Mouse (Mus musculus): ENCODE data around the gene Sptssb.

Gene Sptssb

DNA sequence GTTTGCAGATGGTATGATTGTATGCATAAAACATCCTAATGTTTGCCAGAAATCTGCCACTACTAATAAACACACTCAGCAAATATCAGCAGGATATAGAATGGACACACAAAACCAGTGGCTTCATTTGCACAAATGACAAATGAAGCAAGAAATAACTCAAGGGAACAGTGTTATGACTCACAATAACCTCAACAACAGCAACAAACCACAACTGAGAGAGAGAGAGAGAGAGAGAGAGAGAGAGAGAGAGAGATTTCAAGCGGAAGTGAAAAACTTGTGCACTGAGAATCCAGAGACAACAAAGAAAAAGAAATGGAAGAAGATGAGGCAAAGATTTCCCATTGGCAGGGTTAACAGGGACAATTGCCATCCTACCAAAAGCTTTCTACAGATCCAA is 35.2 kb downstream of the Sptssb start:
- DNase-seq, result no peak

DNA sequence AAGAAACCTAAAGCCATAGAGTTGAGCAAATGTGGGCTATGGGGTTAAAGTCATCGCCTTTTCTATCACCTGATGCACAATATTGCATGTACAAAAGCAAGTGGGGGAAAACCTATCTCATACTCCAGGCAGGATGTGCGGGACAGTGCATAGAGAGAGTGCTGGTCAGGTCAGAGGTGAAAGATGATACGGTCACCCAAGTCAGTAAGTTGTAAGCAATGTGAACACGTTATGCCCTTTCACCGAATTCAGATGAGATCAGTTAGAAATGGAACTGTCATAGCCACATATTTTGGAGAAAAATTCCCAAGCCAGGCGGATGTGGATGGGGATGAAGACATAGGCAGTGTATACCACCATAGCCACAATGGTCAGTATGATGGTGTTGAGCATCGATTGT is 39.1 kb downstream of the Sptssb start:
- no peak for DNase-seq

- DNase-seq, result no peak
Measured at GRCm38 (mm10) chr3:69819851-69820200, 39.9 kb downstream of the Sptssb start.

GRCm38 (mm10) chr3:69819146-69819850 is 40.4 kb downstream of the Sptssb start:
- no peak for DNase-seq

DNA sequence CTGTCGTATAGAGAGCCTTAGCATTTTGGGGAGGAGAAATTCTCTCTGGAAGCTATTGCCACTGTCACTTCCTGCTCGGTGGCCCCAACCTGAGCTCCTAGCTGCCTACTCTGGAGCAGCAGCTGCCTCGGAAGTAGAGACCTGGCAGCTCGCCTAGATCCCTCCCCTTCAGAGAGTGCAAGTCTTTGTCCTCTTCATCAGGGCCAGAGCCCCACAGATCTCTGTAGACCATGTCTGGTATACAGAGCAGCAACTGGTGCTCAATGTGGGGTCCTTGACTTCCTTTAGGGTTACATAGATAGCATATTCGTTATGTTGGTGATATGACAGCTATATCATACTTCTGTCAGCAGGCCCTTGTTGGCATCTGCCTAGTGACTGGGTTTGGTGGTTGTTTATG is 41.3 kb downstream of the Sptssb start:
- no peak for DNase-seq

- DNase-seq, result no peak
Measured at GRCm38 (mm10) chr3:69816547-69816946, 43.2 kb downstream of the Sptssb start.

DNA sequence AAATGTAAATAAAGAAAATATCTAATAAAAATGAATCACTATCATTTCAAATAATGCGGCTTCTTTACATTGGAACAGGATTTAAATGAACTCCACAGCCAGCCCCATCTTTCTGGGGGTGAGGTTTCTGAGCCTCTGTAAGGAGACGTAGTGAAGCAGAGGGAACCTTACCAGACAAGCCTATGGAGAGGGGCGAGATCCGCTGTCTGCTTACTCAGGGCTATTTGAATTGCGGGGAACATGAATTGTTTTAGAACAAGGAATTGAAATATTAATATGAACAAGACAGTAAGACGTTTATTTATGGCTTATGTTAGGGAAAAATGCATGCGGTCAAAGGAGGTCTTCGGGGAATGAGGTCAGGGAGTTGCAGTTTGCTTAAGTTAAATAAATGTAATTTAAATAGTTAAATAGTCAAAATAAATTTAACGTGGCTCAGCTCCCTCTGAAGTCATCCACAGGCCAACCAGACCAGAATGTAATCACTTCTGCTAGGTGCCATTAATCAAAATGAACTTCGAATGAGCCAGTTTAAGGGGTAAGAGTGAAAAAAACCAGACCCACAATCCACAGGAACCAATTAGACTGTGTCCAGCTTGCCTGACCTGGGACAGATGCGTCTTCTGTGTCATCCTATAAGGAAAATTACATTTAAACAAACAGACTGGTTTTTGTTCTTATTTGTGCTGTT is 46.6 kb downstream of the Sptssb start:
- no peak for DNase-seq

- no peak for DNase-seq
Measured at GRCm38 (mm10) chr3:69812442-69812841, 47.3 kb downstream of the Sptssb start.

- no peak for DNase-seq
Measured at GRCm38 (mm10) chr3:69808479-69808878, 51.3 kb downstream of the Sptssb start.

DNA sequence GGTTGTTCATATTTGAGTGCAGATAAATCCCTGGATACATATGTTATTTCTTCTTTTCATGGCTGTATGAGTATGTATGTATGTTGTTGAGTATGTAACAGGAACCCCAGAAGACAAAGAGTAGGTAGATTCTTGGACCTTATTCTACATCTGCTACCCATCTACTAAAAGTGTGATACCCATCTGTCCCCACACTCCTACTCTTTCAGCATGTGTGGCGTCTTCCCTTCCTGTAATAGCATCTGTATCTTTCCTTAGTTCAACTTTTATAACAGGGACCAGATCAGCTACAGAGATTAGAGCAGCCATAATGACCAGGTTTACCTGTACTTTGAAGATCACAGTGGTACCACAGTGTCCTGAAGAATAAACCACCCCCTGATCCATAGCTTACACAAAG is 56.6 kb downstream of the Sptssb start:
- no peak for DNase-seq

DNA sequence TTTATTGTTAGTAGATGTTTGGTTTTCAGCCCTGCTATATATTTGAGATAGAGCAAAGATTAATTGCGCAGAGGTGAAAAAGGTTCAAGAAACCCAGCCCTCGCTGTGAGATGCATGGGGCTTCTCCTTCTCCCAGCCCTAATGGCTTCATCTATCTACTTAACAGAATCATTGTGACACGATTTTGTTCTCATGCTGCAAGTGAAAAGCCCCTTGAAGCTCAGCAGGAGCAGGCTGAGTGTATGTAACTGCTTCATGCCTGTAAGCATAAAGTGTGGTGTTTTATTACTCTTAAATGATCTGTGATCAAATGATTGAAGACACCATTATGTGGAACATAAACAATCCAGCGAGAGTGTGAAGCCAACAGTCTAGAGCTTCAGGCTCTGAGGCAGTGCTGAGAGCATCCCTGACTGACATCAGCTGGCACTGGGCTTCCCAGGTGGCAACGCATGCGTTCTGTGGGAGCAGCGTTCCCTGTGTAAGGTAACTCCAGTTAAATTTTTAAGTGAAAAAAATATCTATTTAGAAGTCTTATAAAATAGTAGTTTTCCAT is 58.8 kb downstream of the Sptssb start:
- DNase-seq, result no peak

GRCm38 (mm10) chr3:69799096-69799495 is 60.6 kb downstream of the Sptssb start:
- DNase-seq, result no peak

- no peak for DNase-seq
Measured at GRCm38 (mm10) chr3:69797969-69798368, 61.8 kb downstream of the Sptssb start.

DNA sequence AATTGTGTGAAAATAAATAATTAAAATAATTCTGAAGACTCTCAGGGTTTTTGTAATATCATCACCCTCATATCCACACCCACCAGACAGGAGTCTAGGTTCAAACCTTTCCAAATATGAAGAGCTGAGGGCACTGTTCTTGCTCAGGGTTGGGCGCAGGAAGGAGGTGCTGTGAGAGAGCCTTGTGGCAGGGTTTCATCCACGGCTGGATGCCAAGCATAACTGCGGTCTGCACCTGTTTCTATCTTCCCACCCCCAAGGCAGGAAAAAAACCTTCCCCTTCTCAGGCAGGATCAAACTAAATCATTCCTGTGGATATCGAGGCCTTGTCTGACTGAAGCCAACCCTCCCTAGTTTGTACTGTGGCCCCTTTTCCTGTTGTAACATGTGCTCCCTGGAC is 62.2 kb downstream of the Sptssb start:
- DNase-seq, result no peak

GRCm38 (mm10) chr3:69792823-69793417 is 66.8 kb downstream of the Sptssb start:
- no peak for DNase-seq

DNA sequence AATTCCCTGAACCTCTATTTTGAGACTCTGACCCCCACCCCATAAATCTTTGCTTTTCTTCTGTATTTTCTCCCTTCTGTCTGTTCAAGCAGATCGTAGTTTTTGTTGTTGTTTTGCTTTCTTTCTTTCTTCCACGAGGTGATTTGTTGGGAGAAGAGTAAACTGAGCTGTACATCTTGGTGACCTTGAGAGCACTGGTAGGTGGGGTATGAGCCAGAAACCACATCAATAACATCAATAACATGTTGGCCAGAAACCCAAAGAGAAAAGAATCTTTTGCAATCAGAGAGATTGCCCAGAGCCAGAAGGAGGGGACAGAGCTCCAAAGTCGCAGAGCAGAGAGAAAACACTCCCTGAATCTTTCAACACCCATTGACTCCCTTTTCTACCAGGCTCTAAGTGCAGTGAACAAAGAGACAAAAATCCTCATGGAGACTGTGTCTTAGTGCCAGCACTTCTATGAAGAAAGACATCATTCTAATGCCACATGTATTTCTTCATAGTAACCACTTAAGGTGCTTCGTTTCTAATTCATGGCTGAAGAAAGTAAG is 80.4 kb downstream of the Sptssb start:
- DNase-seq, result no peak

DNA sequence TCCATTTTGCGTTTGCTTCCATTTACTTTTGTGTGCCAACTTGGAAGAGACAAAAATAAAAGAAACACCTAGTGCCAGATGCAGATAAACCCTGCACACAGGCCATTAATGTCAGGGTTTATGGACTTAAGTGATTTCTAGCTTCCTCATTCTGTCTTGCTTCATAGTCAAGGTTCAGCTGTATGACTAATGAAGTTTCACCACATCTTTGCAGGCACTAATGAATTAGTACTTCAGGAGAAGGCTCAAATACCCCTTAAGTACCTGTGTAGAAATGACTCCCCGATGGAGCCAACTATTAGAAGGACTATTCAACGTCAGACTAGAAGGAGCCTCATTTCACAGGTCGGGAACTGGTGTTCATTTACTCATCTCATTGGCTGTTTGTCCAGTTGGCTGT is 86.4 kb downstream of the Sptssb start:
- DNase-seq, result no peak
